Mouse (Mus musculus) cortical plate, adult 2 months (tissue): ENCODE results near the gene Fgf10.

Source experiments
- CTCF ChIP-seq: fragments of 200-500 bp; IDR thresholded peaks from 2 replicates; pipeline ENCODE4 v1.5.1; 2011; ENCODE audit warnings: mild to moderate bottlenecking, control low read depth, low read length; ENCODE audit not compliant: insufficient read depth; ENCODE audit errors: extremely low read depth
- POLR2A ChIP-seq: fragments of 200-500 bp; IDR thresholded peaks from 2 replicates; pipeline ENCODE4 v1.6.1; 2011; ENCODE audit warnings: mild to moderate bottlenecking, low read length, control low read depth; ENCODE audit not compliant: insufficient read depth; ENCODE audit errors: extremely low read depth

GRCm38 (mm10) chr13:118779161-118779560 lies 109.6 kb downstream of the Fgf10 start:
- TF ChIP-seq POLR2A (no peak), CTCF (no peak)
